Mouse (Mus musculus) brain, embryonic 18.5 days (tissue): ENCODE measurements at regions not wholly inside any gene's neighbourhood (a gene's known extent, or its start where the extent isn't known, plus 50 kb on each side); places are given as distances from the start of the nearest gene placed in this dataset.

ENCODE experiments used
- DNase-seq: peaks from one replicate; pipeline ENCODE4 v3.0.0-alpha.2; 2012; ENCODE audit warnings: low read depth, low spot score

DNA sequence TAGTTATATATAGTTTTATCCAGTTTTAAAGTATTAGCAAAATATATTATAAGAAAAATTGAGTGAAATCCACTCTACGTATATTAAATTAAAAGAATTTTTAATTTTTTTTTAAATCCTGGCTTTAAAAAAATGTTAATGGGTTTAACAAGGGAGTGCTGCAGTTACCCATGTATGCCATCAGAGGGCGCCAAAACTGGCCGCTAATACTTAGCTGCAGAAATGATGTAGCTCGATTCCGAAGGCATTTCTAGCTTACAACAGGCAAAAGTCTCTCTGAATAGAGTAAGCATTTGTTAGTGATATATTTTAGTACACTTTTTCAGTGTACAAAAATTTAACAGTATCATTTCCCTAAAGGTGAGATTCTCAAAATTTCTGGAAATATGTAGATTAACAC lies 73.1 kb downstream of the Olfr444 start:
- peak; percentile 12 for DNase-seq
